In the genomic region with DNA sequence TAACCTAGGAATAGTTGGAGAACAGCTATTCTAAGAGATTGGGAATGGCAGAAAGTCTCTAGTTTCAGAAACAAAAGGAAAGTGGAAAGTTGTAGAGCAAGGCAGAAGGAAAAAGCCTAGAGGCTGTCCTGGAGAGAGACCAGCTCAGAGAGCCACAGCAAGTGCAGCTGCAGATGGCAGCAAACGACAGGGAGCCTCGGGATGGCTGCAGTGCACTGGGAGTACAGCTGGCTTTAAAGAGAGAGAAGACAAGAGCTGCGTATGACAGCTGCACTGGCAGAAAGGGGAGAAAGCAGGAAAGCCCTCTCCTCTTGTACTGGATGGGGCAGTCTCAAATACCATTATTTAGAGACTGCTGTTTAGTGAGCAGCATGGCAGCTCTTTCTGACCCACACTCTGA, we compare ENCODE assay signal across 9 mouse cellular contexts. TPM values are rescaled to one million over a fixed set of nuclear protein-coding genes. Genes with fewer than 3 reads are reported as not detected.
A peak's percentile ranks its signal among the peaks of the same experiment; 100 is the strongest.
DNase-seq lines count a peak whose midpoint lies in the region; ATAC-seq and TF ChIP-seq lines count a peak whose summit lies in the region.
"Had no signal": no experiment of that assay in that cellular context is flagged by ENCODE, and none has a peak within 500 bp of the region (broad histone marks: within the 10 kb centered on the region; RNA-seq: fewer than 3 reads in every experiment).

No protein-coding gene starts in this region.

- H3K9ac ChIP-seq in kidney, embryonic 14.5 days (ENCODE audit: low read depth, low read length) = no peak overlapping the region
- no peak overlapping the region for H3K9ac ChIP-seq in kidney, postnatal 0 days (ENCODE audit: low read depth, low read length)
- H3K9ac ChIP-seq: heart, embryonic 15.5 days had no signal

- no peaks in the 10 kb centered on the region for H3K9me3 ChIP-seq in kidney, embryonic 14.5 days (ENCODE audit: control insufficient read depth, low read length)
- H3K9me3 ChIP-seq in kidney, postnatal 0 days (replicated peaks; ENCODE audit: low read length) = no peaks in the 10 kb centered on the region
- H3K9me3 ChIP-seq: heart, embryonic 15.5 days had no signal

- H3K4me1 ChIP-seq in kidney, embryonic 14.5 days (ENCODE audit: control insufficient read depth, insufficient read depth, low read length) = no peaks in the 10 kb centered on the region
- H3K4me1 ChIP-seq in kidney, postnatal 0 days (replicated peaks; ENCODE audit: insufficient read depth, low read length) = no peaks in the 10 kb centered on the region
- H3K4me1 ChIP-seq: heart, embryonic 15.5 days had no signal

- 12% methylated on average over 3 of the region's 3 CpGs for WGBS in kidney, embryonic 14.5 days
- WGBS in kidney, postnatal 0 days = 14% methylated on average over 3 of the region's 3 CpGs

- H3K4me3 ChIP-seq in kidney, embryonic 14.5 days (ENCODE audit: low read length) = no peak overlapping the region
- H3K4me3 ChIP-seq in kidney, postnatal 0 days (replicated peaks; ENCODE audit: low read depth, low read length) = no peak overlapping the region
- H3K4me3 ChIP-seq: heart, embryonic 15.5 days had no signal

- H3K27me3 ChIP-seq in kidney, embryonic 14.5 days (ENCODE audit: control insufficient read depth, insufficient read depth, low read length) = no peaks in the 10 kb centered on the region
- H3K27me3 ChIP-seq in kidney, postnatal 0 days (ENCODE audit: insufficient read depth, low read length) = no peaks in the 10 kb centered on the region
- H3K27me3 ChIP-seq: heart, embryonic 15.5 days had no signal

- ATAC-seq in kidney, embryonic 14.5 days (ENCODE audit: low FRiP score, low TSS enrichment) = no peak
- no peak for ATAC-seq in kidney, postnatal 0 days (replicated peaks; ENCODE audit: low FRiP score, low read depth)
- ATAC-seq in megakaryocyte progenitor cell, adult 5-6 weeks (replicated peaks; ENCODE audit: poor library complexity) = no peak
- no peak for ATAC-seq in erythroblast, adult 5-6 weeks (replicated peaks; ENCODE audit: low FRiP score, poor library complexity, severe bottlenecking)

- H3K27ac ChIP-seq in kidney, embryonic 14.5 days (ENCODE audit: low read depth, low read length) = no peak overlapping the region
- no peak overlapping the region for H3K27ac ChIP-seq in kidney, postnatal 0 days
- H3K27ac ChIP-seq: heart, embryonic 15.5 days had no signal

- no peak overlapping the region for H3K4me2 ChIP-seq in kidney, embryonic 14.5 days (replicated peaks; ENCODE audit: low read depth, low read length)
- H3K4me2 ChIP-seq in kidney, postnatal 0 days (ENCODE audit: low read length) = no peak overlapping the region
- H3K4me2 ChIP-seq: heart, embryonic 15.5 days had no signal

- H3K36me3 ChIP-seq in kidney, embryonic 14.5 days (ENCODE audit: control insufficient read depth, insufficient read depth, low read length) = no peaks in the 10 kb centered on the region
- no peaks in the 10 kb centered on the region for H3K36me3 ChIP-seq in kidney, postnatal 0 days (ENCODE audit: insufficient read depth, low read length)
- H3K36me3 ChIP-seq: heart, embryonic 15.5 days had no signal

- DNase-seq in kidney, adult 8-10 months = peak; percentile 23 to 28
- peak; percentile 8 for DNase-seq in MN1 (ENCODE audit: low spot score)
- DNase-seq in adrenal gland, postnatal 25 days = peak; percentile 48
- peak; percentile 44 for DNase-seq in kidney, postnatal 0 days (ENCODE audit: low spot score)
- DNase-seq in lung, postnatal 36 days = no peak

- peak; percentile 56 for TF ChIP-seq CTCF in kidney, postnatal 0 days (IDR thresholded peaks at IDR 0.05; ENCODE audit: low read depth)

RNA-seq across cellular contexts. Expression of a gene that starts 37.7 kb away (rescaled TPM):
- 1.8 and 4.0 TPM in 2 replicates for polyA plus RNA-seq in kidney, embryonic 14.5 days (2014; fragmentation: Nextera tagmentation; extraction: Ambion mirVana)
- 4.9 and 5.0 TPM in 2 replicates for total RNA-seq in adrenal gland, postnatal 25 days (2021)
- 1.3 and 2.0 TPM in 2 replicates for polyA plus RNA-seq in kidney, postnatal 0 days (2015; fragmentation: Nextera tagmentation; extraction: Ambion mirVana)
- total RNA-seq in megakaryocyte progenitor cell, adult 5-6 weeks (2015) = not detected in 2 replicates
- not detected in 2 replicates for total RNA-seq in megakaryocyte progenitor cell, adult 5-6 weeks (2017)
- total RNA-seq in erythroblast, adult 5-6 weeks (2015; ENCODE audit: low replicate concordance) = not detected in 2 replicates
- not detected in 2 replicates for total RNA-seq in erythroblast, adult 5-6 weeks (2017; ENCODE audit: low replicate concordance)
